Mouse (Mus musculus): ENCODE data around the gene Fras1.

DNA sequence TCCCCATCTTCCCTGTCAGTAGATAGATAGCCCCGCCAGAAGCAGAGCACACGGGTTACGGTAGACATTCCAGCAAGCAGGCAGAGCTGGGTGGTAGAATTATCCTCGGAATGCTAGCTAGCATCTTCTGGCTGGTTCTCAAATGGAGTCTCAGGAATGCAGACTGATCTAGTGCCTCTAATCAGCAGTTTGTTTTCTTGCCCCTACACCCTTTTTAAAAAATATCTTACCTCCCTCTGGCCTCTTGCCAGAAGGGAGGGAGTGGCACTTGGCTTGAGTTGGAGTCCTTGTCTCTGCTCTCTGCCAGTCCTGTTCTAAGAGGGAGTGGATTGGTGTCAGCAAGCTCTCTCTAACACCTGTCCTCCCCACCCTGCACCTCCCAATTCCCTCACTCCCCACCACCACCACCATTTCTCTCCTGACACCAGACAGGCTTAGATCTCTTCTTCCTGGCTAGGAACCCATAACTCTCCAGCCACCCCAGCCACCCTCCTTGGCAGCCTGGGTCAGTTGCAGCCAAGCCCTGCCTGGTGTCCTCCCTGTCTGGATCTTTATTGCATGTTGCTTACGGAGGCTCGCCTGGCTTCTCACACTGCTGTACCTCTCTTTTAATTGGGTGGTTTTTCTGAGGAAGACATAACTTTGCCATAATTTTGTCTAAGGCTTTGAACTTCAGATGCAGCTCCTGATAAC lies 243.3 kb downstream of the Fras1 start:
- no peak for TF ChIP-seq ZKSCAN1 (IDR thresholded peaks at IDR 0.05; ENCODE audit: low read depth, low read length)
- TF ChIP-seq TAL1 (IDR thresholded peaks at IDR 0.05; ENCODE audit: low read length): no peak
- TF ChIP-seq GATA1 (IDR thresholded peaks at IDR 0.05; ENCODE audit: low read depth, low read length): no peak
- no peak for TF ChIP-seq CTCF (IDR thresholded peaks at IDR 0.05 in 2 of 3, conservative IDR thresholded peaks at IDR 0.05 in 1 of 3; ENCODE audit: control insufficient read depth in 1 of 3, insufficient read depth in 1 of 3, low read depth in 2 of 3, low read length in 3 of 3, poor library complexity in 1 of 3, severe bottlenecking in 1 of 3)
- no peak for TF ChIP-seq TBP (IDR thresholded peaks at IDR 0.05; ENCODE audit: low read depth, low read length)
- no peak for TF ChIP-seq POLR2A (IDR thresholded peaks at IDR 0.05; ENCODE audit: control insufficient read depth in 1 of 2, insufficient read depth in 1 of 2, low read depth in 1 of 2, low read length in 2 of 2, poor library complexity in 1 of 2)
- TF ChIP-seq NRF1 (IDR thresholded peaks at IDR 0.05; ENCODE audit: insufficient read depth, low read depth, low read length, poor library complexity, severe bottlenecking): no peak
- TF ChIP-seq USF1 (IDR thresholded peaks at IDR 0.05; ENCODE audit: low read depth, low read length): no peak
- TF ChIP-seq EP300 (IDR thresholded peaks at IDR 0.05; ENCODE audit: low read depth in 1 of 2, low read length in 2 of 2): no peak
- TF ChIP-seq KAT2A (conservative IDR thresholded peaks at IDR 0.05; ENCODE audit: low read depth, low read length): no peak
- no peak for TF ChIP-seq UBTF (IDR thresholded peaks at IDR 0.05; ENCODE audit: borderline replicate concordance, insufficient read depth, low read depth, low read length)
- no peak for TF ChIP-seq ZNF384 (IDR thresholded peaks at IDR 0.05; ENCODE audit: low read depth, low read length)
- TF ChIP-seq ZC3H11A (IDR thresholded peaks at IDR 0.05; ENCODE audit: low read depth, low read length): no peak
- TF ChIP-seq RCOR1 (IDR thresholded peaks at IDR 0.05; ENCODE audit: low read depth, low read length): no peak

All from MEL (cell line).